Mouse (Mus musculus) adrenal gland, postnatal 36 days (tissue): ENCODE data around the gene Slc39a11. TPM values are rescaled to one million over a fixed set of nuclear protein-coding genes. Genes with fewer than 3 reads are reported as not detected.

Experiments
- DNase-seq, 2 experiments: peaks; one replicate each; pipeline ENCODE4 v3.0.0; 2021; ENCODE audit warnings: mixed read lengths in 1 of 2
- total RNA-seq, 2 experiments: library from RNA; stranded (reverse); gene quantifications; 2 replicates each; pipeline ENCODE4 v1.2.3; 2021

Gene Slc39a11
- total RNA-seq, 2 experiments from 2014 or later, result 27.4 to 27.7 TPM

- no peak for DNase-seq
These were observed 191.2 kb downstream of the Slc39a11 start for GRCm38 (mm10) chr11:113458582-113459210.

GRCm38 (mm10) chr11:113452861-113453568 lies 196.9 kb downstream of the Slc39a11 start:
- no peak for DNase-seq

DNA sequence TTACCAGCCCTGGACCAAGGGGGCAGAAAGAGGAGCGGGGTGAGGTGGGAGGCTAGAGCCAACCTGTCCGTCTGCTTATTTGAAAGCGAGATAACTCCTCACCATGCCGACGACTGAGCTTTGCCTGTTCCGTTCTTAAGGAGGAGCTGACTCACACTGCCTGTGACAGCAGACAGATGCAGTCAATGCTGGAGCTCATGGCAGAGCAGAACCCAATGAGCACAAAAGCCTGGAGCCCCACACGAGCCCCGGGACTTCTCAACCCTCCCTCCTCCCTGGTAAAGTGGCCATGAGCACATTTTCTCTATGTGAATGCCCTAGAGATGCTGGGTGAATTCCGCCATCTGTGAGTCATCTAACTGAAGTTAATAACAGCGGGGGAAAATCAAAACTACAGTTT lies 198.6 kb downstream of the Slc39a11 start:
- DNase-seq, result no peak

- DNase-seq, result no peak
These were observed 199.2 kb downstream of the Slc39a11 start for GRCm38 (mm10) chr11:113450665-113451064.

GRCm38 (mm10) chr11:113450028-113450427 lies 199.9 kb downstream of the Slc39a11 start:
- no peak for DNase-seq

GRCm38 (mm10) chr11:113442036-113442435 lies 207.8 kb downstream of the Slc39a11 start:
- DNase-seq, result no peak

DNA sequence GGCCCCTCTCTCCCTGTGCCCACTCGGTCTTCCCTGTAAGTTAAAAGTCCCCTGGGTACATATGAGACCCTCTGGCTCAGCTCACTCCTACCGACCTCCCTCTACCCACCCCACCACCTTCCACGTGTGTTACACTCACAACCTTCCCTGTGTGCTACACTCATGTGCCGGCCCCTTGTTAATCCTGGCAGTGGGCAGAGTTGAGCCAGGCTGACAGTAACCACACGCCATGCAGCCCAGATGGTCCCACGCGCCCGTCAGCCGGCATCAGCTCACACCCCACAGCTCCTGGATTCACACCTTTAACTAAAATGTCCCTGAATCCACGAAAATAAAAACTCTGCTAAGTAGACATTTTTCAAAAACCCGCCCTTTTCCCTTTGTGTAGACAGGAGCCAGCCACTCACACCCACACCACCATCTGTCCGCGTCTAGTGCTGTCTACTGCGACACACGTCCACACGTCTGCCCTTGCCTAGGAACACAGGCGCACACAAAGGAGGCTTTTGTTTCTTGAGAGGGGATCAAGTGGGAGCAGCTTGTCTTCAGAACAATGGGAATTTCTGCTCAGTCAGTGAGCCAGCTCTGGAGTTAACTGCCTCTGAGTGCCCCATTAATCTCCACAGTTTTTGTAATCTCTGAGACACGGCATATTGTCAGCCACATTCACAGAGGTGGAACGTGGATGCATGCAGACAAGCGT lies 210.4 kb downstream of the Slc39a11 start:
- no peak for DNase-seq

- no peak for DNase-seq
These were observed 211.0 kb downstream of the Slc39a11 start for GRCm38 (mm10) chr11:113438915-113439314.

DNA sequence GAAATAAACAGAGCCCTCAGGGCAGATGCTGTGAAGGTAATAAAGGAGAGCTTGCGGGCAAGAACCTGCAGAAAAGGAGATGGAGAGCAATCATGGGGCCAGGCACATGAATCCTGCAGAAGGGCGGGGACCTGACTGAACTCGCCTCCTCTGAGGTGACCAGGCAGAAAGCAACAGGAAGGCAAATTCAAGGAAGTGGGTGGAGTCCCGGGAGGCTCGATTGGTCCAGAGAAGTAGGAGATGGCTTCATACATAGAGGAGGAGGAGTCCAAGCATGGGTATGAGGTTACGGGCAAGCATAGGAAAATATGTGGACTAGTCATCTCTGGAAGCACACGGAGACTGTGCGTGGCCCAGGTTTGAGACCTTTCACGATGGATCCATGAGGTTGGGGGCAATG lies 212.5 kb downstream of the Slc39a11 start:
- DNase-seq, result no peak

DNA sequence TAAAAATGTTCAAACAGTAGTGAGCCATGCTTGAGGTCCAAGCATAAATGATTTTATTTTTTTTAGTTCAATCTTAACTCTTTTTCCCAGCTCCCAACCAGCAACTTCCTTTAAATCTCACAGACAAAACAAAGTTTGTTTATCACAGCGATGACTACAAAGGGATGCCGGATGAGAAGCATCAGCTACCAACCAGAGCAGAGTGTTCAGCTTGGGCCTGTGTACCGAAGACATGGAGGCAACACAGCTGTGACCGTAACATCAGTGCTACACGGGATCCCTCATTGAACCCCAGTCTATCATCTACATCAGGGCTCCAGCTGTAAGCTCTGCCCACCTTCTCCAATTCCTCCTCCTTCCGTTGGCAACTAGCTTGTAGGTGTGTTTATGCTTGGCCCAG lies 213.6 kb downstream of the Slc39a11 start:
- DNase-seq, result no peak

DNA sequence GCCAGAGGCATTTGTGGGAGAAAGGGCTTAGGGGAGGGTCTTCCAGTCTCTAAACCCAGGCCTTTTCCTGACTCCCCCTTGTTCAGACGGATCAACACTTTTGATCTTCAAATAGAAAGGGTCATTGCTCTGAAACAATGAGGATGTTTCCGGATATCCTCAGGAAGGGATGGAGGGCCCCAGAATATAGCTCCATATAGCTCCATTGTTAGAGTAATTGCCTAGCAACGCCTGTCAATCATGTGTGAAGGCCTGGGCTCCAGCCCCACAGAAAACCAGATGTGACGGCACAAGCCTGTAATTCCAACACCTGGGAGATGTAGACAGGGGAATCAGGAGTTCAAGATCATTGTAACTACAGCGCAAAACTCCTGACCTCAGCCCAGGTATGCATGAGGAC lies 214.2 kb downstream of the Slc39a11 start:
- no peak for DNase-seq

GRCm38 (mm10) chr11:113431161-113431560 lies 218.7 kb downstream of the Slc39a11 start:
- DNase-seq, result no peak

DNA sequence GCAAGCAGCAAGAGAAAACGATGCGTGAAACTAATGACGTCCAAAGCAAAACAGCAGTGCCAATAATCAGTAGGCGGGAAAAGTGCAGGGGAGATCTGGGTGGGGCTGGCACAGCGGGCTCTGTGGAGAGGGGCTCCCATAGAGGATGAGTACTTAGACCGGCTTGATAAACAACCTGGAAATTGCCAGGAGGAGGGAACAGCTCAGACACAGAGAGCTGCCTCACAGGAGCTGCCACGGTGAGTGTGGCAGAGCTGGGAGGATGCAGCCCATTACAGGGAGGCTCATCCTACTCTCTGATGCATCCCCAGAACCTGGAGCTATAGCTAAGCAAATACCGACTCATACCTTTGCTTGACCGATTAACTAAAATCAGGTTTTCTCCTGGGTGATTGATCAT lies 224.0 kb downstream of the Slc39a11 start:
- DNase-seq, result no peak

- no peak for DNase-seq
These were observed 224.4 kb downstream of the Slc39a11 start for GRCm38 (mm10) chr11:113425454-113425853.

GRCm38 (mm10) chr11:113424765-113425164 lies 225.1 kb downstream of the Slc39a11 start:
- DNase-seq, result no peak

- no peak for DNase-seq
These were observed 227.3 kb downstream of the Slc39a11 start for GRCm38 (mm10) chr11:113422598-113422997.

DNA sequence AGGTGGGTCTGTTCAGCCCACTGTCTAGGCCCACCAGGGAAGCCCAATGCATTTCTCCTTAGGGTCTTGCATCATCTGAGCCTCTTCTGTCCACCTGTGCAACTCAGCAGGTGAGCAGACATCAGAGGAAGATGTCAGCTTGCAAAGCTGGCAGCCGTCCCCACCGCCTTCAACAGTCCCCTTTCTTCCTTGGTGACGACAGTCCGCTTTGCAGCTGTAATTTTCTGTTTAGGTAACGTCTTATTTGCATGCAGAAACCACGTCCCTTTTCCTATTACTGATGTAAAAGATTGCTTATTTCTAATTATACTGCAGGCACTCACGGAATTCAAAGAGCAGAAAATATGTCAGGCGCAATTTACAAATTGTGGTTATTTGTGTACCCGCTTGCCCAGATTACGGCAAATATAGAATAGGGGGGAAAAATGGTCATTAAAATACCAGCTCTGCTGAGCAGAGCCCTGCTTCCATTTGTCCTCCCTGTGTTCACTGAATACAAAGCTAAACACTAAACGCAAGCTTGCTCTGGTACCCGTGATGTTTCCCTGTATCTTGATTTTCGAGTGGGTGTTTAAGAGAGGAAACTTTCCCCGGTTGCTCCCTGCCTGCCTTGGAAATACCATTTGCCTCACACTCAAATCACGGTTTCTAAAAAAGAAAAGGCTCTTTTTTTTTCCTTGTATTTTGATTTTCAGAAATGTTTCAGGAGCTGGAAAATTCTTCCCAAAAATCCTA lies 230.8 kb downstream of the Slc39a11 start:
- no peak for DNase-seq

- DNase-seq, result no peak
These were observed 231.9 kb downstream of the Slc39a11 start for GRCm38 (mm10) chr11:113417948-113418347.

GRCm38 (mm10) chr11:113412545-113412944 lies 237.3 kb downstream of the Slc39a11 start:
- no peak for DNase-seq

DNA sequence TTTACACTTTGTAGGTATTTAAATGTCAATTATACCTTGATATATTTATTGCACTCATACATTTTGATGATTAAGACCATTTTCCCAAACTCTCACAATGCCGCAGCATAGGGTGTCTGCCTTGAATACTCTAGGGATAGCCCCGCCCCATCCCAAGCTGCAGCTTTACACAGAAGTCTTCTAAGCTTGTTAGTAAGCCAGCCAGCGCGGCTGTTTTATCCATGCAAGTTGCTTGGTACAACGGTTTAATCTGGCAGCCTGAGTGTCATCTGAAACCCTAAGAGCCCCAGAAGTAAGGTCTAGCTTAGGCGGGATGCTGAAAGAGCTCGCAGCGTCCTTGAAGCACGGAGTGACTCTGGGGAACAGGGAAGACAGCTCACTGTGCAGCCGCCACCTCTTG lies 238.1 kb downstream of the Slc39a11 start:
- DNase-seq, result no peak

GRCm38 (mm10) chr11:113409121-113409520 lies 240.8 kb downstream of the Slc39a11 start:
- no peak for DNase-seq

DNA sequence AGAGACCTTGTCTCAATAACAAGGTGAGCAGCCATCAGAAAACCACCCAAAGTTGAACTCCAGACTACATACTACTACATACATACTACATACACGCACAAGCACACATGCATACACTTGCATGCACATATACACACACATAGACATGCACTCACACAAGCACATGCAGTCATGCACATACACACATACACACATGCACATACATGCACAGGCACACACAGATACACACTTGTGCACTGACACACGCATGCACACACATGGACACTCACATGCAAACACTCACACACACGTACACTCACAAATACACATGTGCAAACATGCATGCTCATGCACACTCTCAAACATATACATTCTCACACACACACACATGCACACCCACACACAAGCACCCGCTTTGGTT lies 242.4 kb downstream of the Slc39a11 start:
- no peak for DNase-seq

GRCm38 (mm10) chr11:113400868-113401267 lies 249.0 kb downstream of the Slc39a11 start:
- no peak for DNase-seq
